In genomic region chr10:127570384-127570783, GRCm38 (mm10) we compare ENCODE assay signal across 14 mouse cellular contexts. TPM values are rescaled to one million over a fixed set of nuclear protein-coding genes. Genes with fewer than 3 reads are reported as not detected.
A peak's percentile ranks its signal among the peaks of the same experiment; 100 is the strongest.
DNase-seq lines count a peak whose midpoint lies in the region; ATAC-seq lines count a peak whose summit lies in the region.
"Had no signal": no experiment of that assay in that cellular context is flagged by ENCODE, and none has a peak within 500 bp of the region (broad histone marks: within the 10 kb centered on the region; RNA-seq: fewer than 3 reads in every experiment).

No protein-coding gene starts in this region.

- H3K36me3 ChIP-seq in heart, embryonic 16.5 days (ENCODE audit: control insufficient read depth, insufficient read depth), result peaks cover 3% of the 10 kb centered on the region
- peaks cover 43% of the 10 kb centered on the region for H3K36me3 ChIP-seq in intestine, embryonic 16.5 days (ENCODE audit: control insufficient read depth, insufficient read depth, low read length)

- H3K27ac ChIP-seq in heart, embryonic 16.5 days (ENCODE audit: low read length), result 0 out of 2 replicates have a peak overlapping the region, but pooled peaks have one; percentile 18
- peak overlapping the region; percentile 59 for H3K27ac ChIP-seq in intestine, embryonic 16.5 days (ENCODE audit: low read length)
- H3K27ac ChIP-seq: heart, adult 2 months; hindbrain, embryonic 15.5 days; midbrain, embryonic 10.5 days had no signal

- intact Hi-C loops in heart, postnatal 25 days (cut with DNase I), result loop anchor here (10.0 kb wide), 1 partner anchor 364 kb away; no protein-coding TSS in a partner anchor

- no peak for DNase-seq in heart, postnatal 25 days (ENCODE audit: low spot score)
- DNase-seq in MEL-GATA-1-ER (ENCODE audit: extremely low read depth, low read depth), result peak; percentile 68
- DNase-seq in thymus, postnatal 14 days, result no peak
- no peak for DNase-seq in layer of hippocampus, adult 11-12 months (ENCODE audit: low spot score)
- DNase-seq in T-cell, adult 2 months (ENCODE audit: low spot score), result no peak
- DNase-seq: B cell, adult 2 months; heart, adult 2 months; layer of hippocampus, adult 9-11 months had no signal

- no peak overlapping the region for H3K4me2 ChIP-seq in heart, embryonic 16.5 days (ENCODE audit: low read depth, low read length)
- no peak overlapping the region for H3K4me2 ChIP-seq in intestine, embryonic 16.5 days (ENCODE audit: low read depth, low read length)
- H3K4me2 ChIP-seq: hindbrain, embryonic 15.5 days had no signal

- no peaks in the 10 kb centered on the region for H3K4me1 ChIP-seq in heart, embryonic 16.5 days (ENCODE audit: control insufficient read depth, insufficient read depth, low read length)
- peaks cover 7% of the 10 kb centered on the region for H3K4me1 ChIP-seq in intestine, embryonic 16.5 days (ENCODE audit: control insufficient read depth, insufficient read depth, low read length)
- H3K4me1 ChIP-seq: hindbrain, embryonic 15.5 days; midbrain, embryonic 10.5 days had no signal

- no peaks in the 10 kb centered on the region for H3K27me3 ChIP-seq in heart, embryonic 16.5 days (ENCODE audit: control insufficient read depth, insufficient read depth, low read length)
- H3K27me3 ChIP-seq in intestine, embryonic 16.5 days (replicated peaks; ENCODE audit: control insufficient read depth, insufficient read depth, low read length), result no peaks in the 10 kb centered on the region
- H3K27me3 ChIP-seq: hindbrain, embryonic 15.5 days had no signal

- no peaks in the 10 kb centered on the region for H3K9me3 ChIP-seq in heart, embryonic 16.5 days (replicated peaks; ENCODE audit: control insufficient read depth, low read length)
- H3K9me3 ChIP-seq in intestine, embryonic 16.5 days (ENCODE audit: control insufficient read depth, low read length), result no peaks in the 10 kb centered on the region
- H3K9me3 ChIP-seq: hindbrain, embryonic 15.5 days; midbrain, embryonic 10.5 days had no signal

- no peak overlapping the region for H3K4me3 ChIP-seq in heart, embryonic 16.5 days (ENCODE audit: low read length)
- no peak overlapping the region for H3K4me3 ChIP-seq in intestine, embryonic 16.5 days (ENCODE audit: low read length)
- H3K4me3 ChIP-seq: heart, adult 2 months; hindbrain, embryonic 15.5 days; midbrain, embryonic 10.5 days had no signal

- WGBS in heart, embryonic 16.5 days, result 58% methylated on average over 6 of the region's 6 CpGs
- WGBS in intestine, embryonic 16.5 days, result 50% methylated on average over 6 of the region's 6 CpGs

- H3K9ac ChIP-seq in heart, embryonic 16.5 days (ENCODE audit: low read length), result no peak overlapping the region
- H3K9ac ChIP-seq in intestine, embryonic 16.5 days (ENCODE audit: low read depth, low read length), result no peak overlapping the region
- H3K9ac ChIP-seq: hindbrain, embryonic 15.5 days had no signal

- ATAC-seq in heart, embryonic 16.5 days (replicated peaks; ENCODE audit: extremely low read depth, insufficient read depth, low FRiP score), result no peak
- peak; percentile 62 for ATAC-seq in intestine, embryonic 16.5 days
- 0 out of 2 replicates have a peak, but pooled peaks have one; percentile 28 for ATAC-seq in megakaryocyte, adult 5-6 weeks (ENCODE audit: poor library complexity, severe bottlenecking)

RNA-seq across cellular contexts. Expression of gene Nxph4, which starts 36.0 kb away (rescaled TPM):
- 1.2 and 1.4 TPM in 2 replicates for polyA plus RNA-seq in heart, embryonic 16.5 days (2015; fragmentation: Nextera tagmentation; extraction: Ambion mirVana)
- total RNA-seq in heart, postnatal 25 days (2021), result under 1 TPM; 0.31 to 0.34 TPM
- polyA plus RNA-seq in intestine, embryonic 16.5 days (2015; fragmentation: Nextera tagmentation; extraction: Ambion mirVana), result 4.3 and 4.4 TPM in 2 replicates
- total RNA-seq in megakaryocyte, adult 5-6 weeks (2015), result not detected in 2 replicates
- total RNA-seq in megakaryocyte, adult 5-6 weeks (2017), result not detected in 2 replicates
- total RNA-seq: neutrophil, adult 5-6 weeks had no signal

RNA-seq across cellular contexts. Expression of gene Shmt2, which starts 48.1 kb away (rescaled TPM):
- polyA plus RNA-seq in heart, embryonic 16.5 days (2015; fragmentation: Nextera tagmentation; extraction: Ambion mirVana), result 127 and 132 TPM in 2 replicates
- total RNA-seq in heart, postnatal 25 days (2021), result 10 to 100 TPM; 44.3 TPM
- polyA plus RNA-seq in intestine, embryonic 16.5 days (2015; fragmentation: Nextera tagmentation; extraction: Ambion mirVana), result 146 and 170 TPM in 2 replicates
- 31.3 and 31.9 TPM in 2 replicates for total RNA-seq in megakaryocyte, adult 5-6 weeks (2015)
- 27.8 and 33.1 TPM in 2 replicates for total RNA-seq in megakaryocyte, adult 5-6 weeks (2017)

RNA-seq across cellular contexts. Expression of gene Lrp1, which starts 50.6 kb away (rescaled TPM):
- polyA plus RNA-seq in heart, embryonic 16.5 days (2015; fragmentation: Nextera tagmentation; extraction: Ambion mirVana), result 33.4 and 34.4 TPM in 2 replicates
- 10 to 100 TPM; 70.7 to 90.2 TPM for total RNA-seq in heart, postnatal 25 days (2021)
- 64.6 and 67.0 TPM in 2 replicates for polyA plus RNA-seq in intestine, embryonic 16.5 days (2015; fragmentation: Nextera tagmentation; extraction: Ambion mirVana)
- total RNA-seq in megakaryocyte, adult 5-6 weeks (2015), result 85.5 and 104 TPM in 2 replicates
- 62.4 and 72.2 TPM in 2 replicates for total RNA-seq in megakaryocyte, adult 5-6 weeks (2017)

RNA-seq across cellular contexts. Expression of gene Ndufa4l2, which starts 55.6 kb away (rescaled TPM):
- 59.8 and 72.0 TPM in 2 replicates for polyA plus RNA-seq in heart, embryonic 16.5 days (2015; fragmentation: Nextera tagmentation; extraction: Ambion mirVana)
- 10 to 100 TPM; 22.6 to 33.1 TPM for total RNA-seq in heart, postnatal 25 days (2021)
- polyA plus RNA-seq in intestine, embryonic 16.5 days (2015; fragmentation: Nextera tagmentation; extraction: Ambion mirVana), result 64.5 and 64.6 TPM in 2 replicates
- not detected in 2 replicates for total RNA-seq in megakaryocyte, adult 5-6 weeks (2015)
- total RNA-seq in megakaryocyte, adult 5-6 weeks (2017), result not detected in 2 replicates
- total RNA-seq: neutrophil, adult 5-6 weeks had no signal
